Mouse (Mus musculus) liver, embryonic 11.5 days (tissue): Measurements from ENCODE around the gene Gtf2f1. TPM values are rescaled to one million over a fixed set of nuclear protein-coding genes. Genes with fewer than 3 reads are reported as not detected.

ENCODE experiments used
- ATAC-seq: fragments of 200-750 bp; cut with Nextera tagmentation; replicated peaks from 2 replicates; pipeline ENCODE4 v1.8.0; 2017; ENCODE audit warnings: moderate number of reproducible peaks, mild to moderate bottlenecking, moderate TSS enrichment, moderate library complexity; ENCODE audit not compliant: low FRiP score
- DNase-seq: peaks from one replicate; pipeline ENCODE4 v3.0.0-alpha.2; 2017; ENCODE audit warnings: low spot score
- H3K27ac ChIP-seq: fragments of 300-500 bp; sonication (generic); 2 replicates; pipeline ENCODE4 v1.5.1; 2014; ENCODE audit warnings: mild to moderate bottlenecking, low read depth, low read length, control low read depth
- H3K27me3 ChIP-seq: fragments of 300-500 bp; sonication (generic); replicated peaks from 2 replicates; pipeline ENCODE4 v1.6.1; 2014; ENCODE audit warnings: low read length, mixed read lengths; ENCODE audit not compliant: control insufficient read depth, insufficient read depth
- H3K36me3 ChIP-seq: fragments of 300-500 bp; sonication (generic); 2 replicates; pipeline ENCODE4 v1.6.1; 2014; ENCODE audit warnings: mild to moderate bottlenecking, low read length, moderate library complexity, mixed read lengths; ENCODE audit not compliant: control insufficient read depth, insufficient read depth
- H3K4me1 ChIP-seq: fragments of 300-500 bp; sonication (generic); replicated peaks from 2 replicates; pipeline ENCODE4 v1.6.1; 2014; ENCODE audit warnings: low read length, mixed read lengths; ENCODE audit not compliant: control insufficient read depth, insufficient read depth
- H3K4me2 ChIP-seq: fragments of 300-500 bp; sonication (generic); 2 replicates; pipeline ENCODE4 v1.6.1; 2014; ENCODE audit warnings: mild to moderate bottlenecking, control low read depth, moderate library complexity
- H3K4me3 ChIP-seq: fragments of 300-500 bp; sonication (generic); 2 replicates; pipeline ENCODE4 v1.5.1; 2014; ENCODE audit warnings: low read depth, low read length, control low read depth
- H3K9ac ChIP-seq: fragments of 300-500 bp; sonication (generic); 2 replicates; pipeline ENCODE4 v1.6.1; 2014; ENCODE audit warnings: low read depth, low read length, control low read depth
- H3K9me3 ChIP-seq: fragments of 300-500 bp; sonication (generic); 2 replicates; pipeline ENCODE4 v1.6.1; 2016; ENCODE audit warnings: low read length, inconsistent platforms, mixed read lengths; ENCODE audit not compliant: control insufficient read depth
- WGBS: fragments of 180-500 bp; shearing (Covaris S2); extraction: QIAGEN DNeasy Blood & Tissue Kit; methylation state at CpG from one replicate; pipeline ENCODE4 v1.1.7; 2014; 5-methylcytosine and 5-hydroxymethylcytosine counted together
- polyA plus RNA-seq: library from polyadenylated mRNA; unstranded; fragments of >200 nt; fragmentation: Nextera tagmentation; extraction: Ambion mirVana; gene quantifications from 2 replicates; pipeline ENCODE4 v1.2.1, GENCODE M21; 2014

The Gtf2f1 gene
- polyA plus RNA-seq, 1 experiment from 2014 or later, result 99.0 TPM

DNA sequence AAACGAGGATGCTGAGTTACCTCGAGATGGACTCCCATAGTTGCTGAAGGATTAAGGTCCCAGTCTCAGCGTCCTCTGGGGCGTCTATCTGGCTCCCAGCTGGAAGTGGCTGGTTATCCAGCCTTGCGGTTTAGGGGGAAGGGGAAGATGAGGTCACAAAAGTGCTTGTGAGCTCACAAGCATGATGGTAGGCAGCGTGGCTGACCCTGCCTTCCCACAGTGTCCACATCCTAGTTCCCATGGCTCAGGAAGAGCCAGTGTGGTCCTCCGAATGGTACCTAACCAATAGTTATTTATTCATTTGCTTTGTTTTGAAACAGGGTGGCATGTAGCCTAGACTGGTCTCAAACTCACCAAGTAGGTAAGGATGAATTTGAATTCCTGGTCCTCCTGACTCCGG lies 30.5 kb upstream of the Gtf2f1 start, which contains the start of gene Slc25a41:
Gene Slc25a41, minus strand, starts transcription at position 101 of the 400 bp plus-strand sequence.
- WGBS, result 59% methylated on average over 8 of the region's 8 CpGs
- Histone ChIP-seq H3K4me2 (no peak within 1 kb of the TSS), H3K27ac (no peak within 1 kb of the TSS), H3K9me3 (no peaks in the 10 kb centered on the region), H3K9ac (no peak within 1 kb of the TSS), H3K4me1 (no peaks in the 10 kb centered on the region), H3K4me3 (no peak within 1 kb of the TSS), H3K36me3 (no peaks in the 10 kb centered on the region), H3K27me3 (no peaks in the 10 kb centered on the region; the same call in 1 of the 2 replicates)
- no peak for DNase-seq
- ATAC-seq, result no peak

- no peak overlapping the region for H3K27ac ChIP-seq
- H3K4me2 ChIP-seq, result no peak overlapping the region
- H3K36me3 ChIP-seq, result no peaks in the 10 kb centered on the region
- 37% methylated on average over 8 of the region's 8 CpGs for WGBS
- H3K27me3 ChIP-seq, result no peaks in the 10 kb centered on the region; the same call in 1 of the 2 replicates
- H3K9me3 ChIP-seq, result no peaks in the 10 kb centered on the region
- no peak overlapping the region for H3K9ac ChIP-seq
- no peak overlapping the region for H3K4me3 ChIP-seq
- ATAC-seq (no peak), DNase-seq (no peak)
- no peaks in the 10 kb centered on the region for H3K4me1 ChIP-seq
Measured at GRCm38 (mm10) chr17:57038978-57039377, 27.9 kb upstream of the Gtf2f1 start.

DNA sequence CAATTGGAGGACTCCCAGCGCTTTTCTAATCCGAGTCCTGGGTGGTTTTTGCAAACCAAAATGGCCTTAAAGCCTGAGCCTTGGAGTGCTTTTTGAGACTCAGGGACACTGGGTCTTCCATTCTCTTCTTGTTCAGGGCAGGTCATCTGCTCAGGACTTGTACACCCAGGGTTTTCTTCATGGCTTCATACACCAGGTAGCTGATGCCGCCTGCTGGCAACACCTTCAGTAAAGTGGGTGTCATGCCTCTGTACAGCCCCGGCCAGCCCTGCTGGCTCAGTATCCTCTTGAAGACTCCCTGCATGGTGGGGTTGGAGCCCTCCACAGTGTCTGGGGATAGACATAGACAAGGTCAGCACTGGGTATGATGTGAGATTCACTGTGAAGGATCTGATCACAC lies 21.8 kb upstream of the Gtf2f1 start:
- WGBS, result 85% methylated on average over 4 of the region's 4 CpGs
- H3K9ac ChIP-seq, result no peak overlapping the region; the same call in 1 of the 2 replicates
- DNase-seq, result no peak
- H3K4me3 ChIP-seq, result no peak overlapping the region
- peaks cover 11% of the 10 kb centered on the region for H3K36me3 ChIP-seq
- peaks cover 14% of the 10 kb centered on the region for H3K4me1 ChIP-seq
- no peak overlapping the region for H3K27ac ChIP-seq
- H3K9me3 ChIP-seq, result no peaks in the 10 kb centered on the region
- no peak for ATAC-seq
- H3K27me3 ChIP-seq, result no peaks in the 10 kb centered on the region; the same call in 1 of the 2 replicates
- H3K4me2 ChIP-seq, result peak overlapping the region; percentile 78

DNA sequence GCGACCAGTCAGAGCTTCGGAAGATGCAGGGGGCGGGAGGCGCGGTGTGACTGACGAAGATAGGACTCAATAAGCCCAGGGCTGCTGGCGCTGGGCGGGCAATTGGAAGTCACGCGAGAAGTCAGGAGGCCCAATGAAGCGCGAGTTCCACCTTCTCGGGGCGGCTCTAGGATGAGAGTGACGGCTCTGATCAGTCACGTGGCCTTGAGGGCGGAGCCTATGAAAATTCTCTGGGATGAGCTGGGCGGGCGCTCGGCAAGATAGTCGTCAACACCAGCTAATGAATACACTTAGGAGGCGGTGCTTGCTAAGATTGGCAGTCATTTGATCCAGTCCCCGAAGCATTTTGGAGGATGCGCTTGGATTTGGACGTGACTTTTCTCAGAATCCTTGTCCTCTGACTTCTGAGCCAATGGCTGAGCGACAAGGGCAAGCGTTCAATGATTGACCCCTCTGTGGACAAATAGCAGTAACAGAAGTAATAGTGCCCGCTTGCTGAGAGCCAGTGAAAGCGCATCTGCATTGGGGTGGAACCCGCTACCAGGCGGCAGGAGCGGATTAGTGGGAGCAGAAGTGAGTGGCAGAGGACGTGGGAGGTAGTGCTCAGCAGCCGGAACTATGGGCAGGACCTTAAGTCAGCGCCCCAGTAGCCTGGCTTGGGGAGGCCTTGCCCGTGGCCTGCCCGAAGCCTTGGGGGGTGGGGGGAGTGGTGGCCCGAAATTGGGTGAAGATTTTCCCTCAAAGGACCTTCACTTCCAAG lies 20.8 kb upstream of the Gtf2f1 start:
- Histone ChIP-seq H3K9ac (peak overlapping the region; percentile 70), H3K36me3 (peaks cover 19% of the 10 kb centered on the region), H3K4me1 (peaks cover 21% of the 10 kb centered on the region), H3K27me3 (no peaks in the 10 kb centered on the region), H3K9me3 (no peaks in the 10 kb centered on the region), H3K27ac (peak overlapping the region; percentile 98), H3K4me3 (peak overlapping the region; percentile 99), H3K4me2 (peak overlapping the region; percentile 78)
- WGBS, result under 1% methylated on average over 38 of the region's 38 CpGs
- peak; percentile 91 for ATAC-seq
- DNase-seq, result peak; percentile 96

GRCm38 (mm10) chr17:57030931-57031660 lies 20.0 kb upstream of the Gtf2f1 start, which contains the start of gene Khsrp:
Gene Khsrp (minus strand): TSS chr17:57031522.
- ATAC-seq (no peak), DNase-seq (peak; percentile 64)
- H3K9ac ChIP-seq, result peak within 1 kb of the TSS; percentile 100
- WGBS, result under 1% methylated on average over 93 of the region's 99 CpGs
- no peaks in the 10 kb centered on the region for H3K9me3 ChIP-seq
- H3K27me3 ChIP-seq, result no peaks in the 10 kb centered on the region
- H3K27ac ChIP-seq, result peak within 1 kb of the TSS; percentile 98
- peaks cover 26% of the 10 kb centered on the region for H3K36me3 ChIP-seq
- peak within 1 kb of the TSS; percentile 96 for H3K4me2 ChIP-seq
- peak within 1 kb of the TSS; percentile 99 for H3K4me3 ChIP-seq
- H3K4me1 ChIP-seq, result peaks cover 21% of the 10 kb centered on the region

- Histone ChIP-seq H3K4me2 (peak overlapping the region; percentile 96), H3K4me3 (peak overlapping the region; percentile 99), H3K36me3 (peaks cover 39% of the 10 kb centered on the region), H3K4me1 (peaks cover 21% of the 10 kb centered on the region), H3K27ac (peak overlapping the region; percentile 98; the same call in 1 of the 2 replicates), H3K27me3 (no peaks in the 10 kb centered on the region), H3K9me3 (no peaks in the 10 kb centered on the region), H3K9ac (peak overlapping the region; percentile 100)
- 29% methylated on average over 8 of the region's 8 CpGs for WGBS
- ATAC-seq (no peak), DNase-seq (no peak)
Measured at GRCm38 (mm10) chr17:57029691-57030090, 18.6 kb upstream of the Gtf2f1 start.

GRCm38 (mm10) chr17:57027471-57027870 lies 16.4 kb upstream of the Gtf2f1 start:
- H3K27ac ChIP-seq, result no peak overlapping the region
- ATAC-seq, result no peak
- 76% methylated on average over 4 of the region's 4 CpGs for WGBS
- H3K27me3 ChIP-seq, result no peaks in the 10 kb centered on the region
- peaks cover 61% of the 10 kb centered on the region for H3K36me3 ChIP-seq
- H3K9ac ChIP-seq, result no peak overlapping the region
- no peak overlapping the region for H3K4me2 ChIP-seq
- DNase-seq, result no peak
- no peaks in the 10 kb centered on the region for H3K9me3 ChIP-seq
- H3K4me3 ChIP-seq, result no peak overlapping the region
- peaks cover 21% of the 10 kb centered on the region for H3K4me1 ChIP-seq

- ATAC-seq, result 0 out of 2 replicates have a peak, but pooled peaks have one; percentile 44
- Histone ChIP-seq H3K4me3 (no peak overlapping the region), H3K4me2 (no peak overlapping the region), H3K9ac (no peak overlapping the region), H3K36me3 (peaks cover 51% of the 10 kb centered on the region), H3K9me3 (no peaks in the 10 kb centered on the region), H3K27ac (peak overlapping the region; percentile 70), H3K27me3 (no peaks in the 10 kb centered on the region), H3K4me1 (peaks cover 19% of the 10 kb centered on the region)
- DNase-seq, result no peak
- WGBS, result 67% methylated on average over 5 of the region's 5 CpGs
Measured at GRCm38 (mm10) chr17:57020960-57021359, 9.9 kb upstream of the Gtf2f1 start.
